Mouse (Mus musculus) hindbrain, embryonic 13.5 days (tissue): ENCODE measurements around the gene Veph1. TPM values are rescaled to one million over a fixed set of nuclear protein-coding genes. Genes with fewer than 3 reads are reported as not detected.

Experiments used
- ATAC-seq: fragments of 200-750 bp; cut with Nextera tagmentation; 2 replicates; pipeline ENCODE4 v1.8.0; 2017; ENCODE audit warnings: moderate TSS enrichment; ENCODE audit not compliant: low FRiP score
- H3K27ac ChIP-seq: fragments of 300-500 bp; sonication (generic); 2 replicates; pipeline ENCODE4 v1.5.1; 2015; ENCODE audit warnings: inconsistent platforms, mild to moderate bottlenecking, moderate library complexity
- H3K27me3 ChIP-seq: fragments of 300-500 bp; sonication (generic); 2 replicates; pipeline ENCODE4 v1.6.1; 2015; ENCODE audit warnings: mild to moderate bottlenecking, inconsistent platforms
- H3K36me3 ChIP-seq: fragments of 300-500 bp; sonication (generic); 2 replicates; pipeline ENCODE4 v1.6.1; 2015; ENCODE audit warnings: mild to moderate bottlenecking, inconsistent platforms
- H3K4me1 ChIP-seq: fragments of 300-500 bp; sonication (generic); replicated peaks from 2 replicates; pipeline ENCODE4 v1.6.1; 2015; ENCODE audit warnings: inconsistent platforms
- H3K4me2 ChIP-seq: fragments of 300-500 bp; sonication (generic); 2 replicates; pipeline ENCODE4 v1.6.1; 2015; ENCODE audit warnings: inconsistent platforms, mild to moderate bottlenecking, moderate library complexity
- H3K4me3 ChIP-seq: fragments of 300-500 bp; sonication (generic); 2 replicates; pipeline ENCODE4 v1.5.1; 2015; ENCODE audit warnings: mild to moderate bottlenecking, inconsistent platforms
- H3K9ac ChIP-seq: fragments of 300-500 bp; sonication (generic); 2 replicates; pipeline ENCODE4 v1.6.1; 2015; ENCODE audit warnings: mild to moderate bottlenecking, inconsistent platforms
- H3K9me3 ChIP-seq: fragments of 300-500 bp; sonication (generic); 2 replicates; pipeline ENCODE4 v1.6.1; 2016; ENCODE audit warnings: inconsistent platforms
- WGBS: fragments of 180-500 bp; shearing (Covaris S2); methylation state at CpG from one replicate; pipeline ENCODE4 v1.1.7; 2015; 5-methylcytosine and 5-hydroxymethylcytosine counted together
- polyA plus RNA-seq: library from polyadenylated mRNA; unstranded; fragments of >200 nt; fragmentation: Nextera tagmentation; extraction: Ambion mirVana; gene quantifications from 2 replicates; pipeline ENCODE4 v1.2.1, GENCODE M21; 2015

The Veph1 gene
- polyA plus RNA-seq, 1 experiment from 2014 or later = 4.6 TPM

DNA sequence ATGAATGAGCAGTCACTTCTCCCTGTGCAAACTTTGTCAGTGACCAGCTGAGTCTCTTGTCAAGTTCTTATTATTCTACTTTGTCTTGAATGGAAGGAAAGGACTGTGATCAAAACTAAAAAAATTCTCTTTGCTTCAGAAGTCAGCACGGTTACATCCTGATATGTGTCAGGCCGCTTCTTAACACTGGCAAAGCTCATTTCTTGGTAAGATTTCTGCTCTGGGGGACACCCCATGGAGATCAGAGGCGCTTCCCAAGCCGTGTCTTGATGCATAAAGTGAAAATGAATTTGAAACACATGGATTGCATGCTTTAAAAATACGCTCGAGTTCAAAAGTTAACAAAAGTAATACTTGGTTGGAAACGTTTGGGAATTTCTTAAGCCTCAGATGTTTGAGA lies 159.0 kb downstream of the Veph1 start:
- Histone ChIP-seq H3K4me3 (no peak overlapping the region), H3K9ac (no peak overlapping the region), H3K27me3 (no peaks in the 10 kb centered on the region), H3K36me3 (no peaks in the 10 kb centered on the region), H3K4me1 (no peaks in the 10 kb centered on the region), H3K9me3 (no peaks in the 10 kb centered on the region), H3K27ac (no peak overlapping the region), H3K4me2 (no peak overlapping the region)
- 63% methylated on average over 7 of the region's 7 CpGs for WGBS
- no peak for ATAC-seq

DNA sequence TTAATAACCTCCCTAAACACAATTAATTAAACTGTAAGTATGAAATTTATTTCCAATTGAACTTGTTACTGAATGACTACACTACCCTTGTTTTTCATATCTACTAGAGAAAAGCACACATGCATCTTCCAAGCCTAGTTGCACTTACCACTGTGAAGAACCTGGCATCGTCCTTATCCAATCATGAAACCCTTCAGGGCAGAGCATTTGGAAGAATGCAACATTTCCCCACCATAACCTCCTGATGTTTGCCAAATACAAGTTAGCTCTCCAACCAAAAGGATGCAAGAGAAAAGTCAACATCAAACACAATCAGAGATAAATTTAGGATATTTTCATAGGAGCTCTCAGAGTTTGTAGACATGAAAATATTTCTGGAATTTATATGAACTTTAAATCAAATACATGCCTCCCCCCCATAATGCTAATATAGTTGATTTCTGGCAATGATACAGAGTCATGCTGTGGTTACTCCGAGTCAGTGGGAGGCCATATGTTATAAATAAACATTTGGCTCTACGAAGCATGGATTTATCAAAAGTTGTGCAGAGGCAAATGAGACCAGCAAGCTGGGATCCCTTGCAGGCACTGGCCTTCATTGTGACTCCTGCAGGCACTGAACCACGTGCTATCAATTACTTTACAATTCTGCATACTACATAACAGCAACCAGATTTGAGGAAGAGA lies 165.2 kb downstream of the Veph1 start:
- Histone ChIP-seq H3K36me3 (no peaks in the 10 kb centered on the region), H3K4me2 (no peak overlapping the region), H3K4me1 (no peaks in the 10 kb centered on the region), H3K27ac (no peak overlapping the region), H3K27me3 (no peaks in the 10 kb centered on the region), H3K9ac (no peak overlapping the region), H3K4me3 (no peak overlapping the region), H3K9me3 (no peaks in the 10 kb centered on the region)
- ATAC-seq = no peak
- 64% methylated on average over 4 of the region's 4 CpGs for WGBS

DNA sequence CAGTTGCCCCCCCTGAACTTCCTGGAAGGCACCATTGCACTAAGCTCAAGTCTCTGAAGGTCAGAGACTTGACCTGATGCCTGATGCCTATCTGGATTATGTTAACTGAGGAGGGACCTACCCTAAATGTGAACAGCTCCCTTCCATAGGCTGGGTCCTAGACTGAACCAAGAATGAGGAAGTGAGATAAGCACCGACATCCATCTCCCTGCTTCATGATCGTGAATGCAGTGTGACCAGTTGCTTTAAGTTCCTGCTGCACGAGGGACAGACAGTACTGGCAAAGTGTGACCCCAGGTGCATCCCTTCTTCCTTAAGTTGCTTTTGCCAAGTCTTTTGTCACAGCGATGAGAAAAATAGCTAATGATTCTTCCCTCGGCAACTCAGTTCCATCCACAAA lies 166.9 kb downstream of the Veph1 start:
- no peaks in the 10 kb centered on the region for H3K9me3 ChIP-seq
- no peak overlapping the region for H3K4me2 ChIP-seq
- no peak overlapping the region for H3K9ac ChIP-seq
- no peaks in the 10 kb centered on the region for H3K36me3 ChIP-seq
- H3K4me1 ChIP-seq = no peaks in the 10 kb centered on the region
- no peak overlapping the region for H3K4me3 ChIP-seq
- ATAC-seq = no peak
- H3K27me3 ChIP-seq = no peaks in the 10 kb centered on the region
- no peak overlapping the region for H3K27ac ChIP-seq
- 88% methylated on average over 5 of the region's 5 CpGs for WGBS

DNA sequence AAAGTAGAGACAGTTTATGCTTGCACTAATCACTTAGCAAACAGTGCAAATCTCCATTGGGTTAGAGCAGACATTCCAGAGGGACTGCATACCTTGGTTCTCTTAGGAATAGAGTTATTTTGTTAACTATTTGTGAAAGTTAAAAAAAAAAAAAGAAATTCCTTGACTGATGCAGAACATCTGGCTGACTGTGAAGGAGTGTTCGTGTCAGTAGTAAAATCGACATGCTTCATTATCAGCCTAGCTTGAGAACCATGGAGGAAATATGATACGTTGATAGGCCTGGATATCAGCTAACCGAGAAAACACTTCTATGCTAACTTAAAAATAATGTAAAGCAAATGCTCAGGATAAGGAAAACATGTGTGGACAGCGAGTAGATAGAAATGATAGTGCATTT lies 191.1 kb downstream of the Veph1 start:
- H3K36me3 ChIP-seq = no peaks in the 10 kb centered on the region
- 81% methylated on average over 5 of the region's 5 CpGs for WGBS
- no peaks in the 10 kb centered on the region for H3K27me3 ChIP-seq
- H3K27ac ChIP-seq = no peak overlapping the region
- no peak overlapping the region for H3K9ac ChIP-seq
- H3K4me3 ChIP-seq = no peak overlapping the region
- H3K4me2 ChIP-seq = no peak overlapping the region
- peaks cover 13% of the 10 kb centered on the region for H3K4me1 ChIP-seq
- H3K9me3 ChIP-seq = no peaks in the 10 kb centered on the region
- no peak for ATAC-seq

DNA sequence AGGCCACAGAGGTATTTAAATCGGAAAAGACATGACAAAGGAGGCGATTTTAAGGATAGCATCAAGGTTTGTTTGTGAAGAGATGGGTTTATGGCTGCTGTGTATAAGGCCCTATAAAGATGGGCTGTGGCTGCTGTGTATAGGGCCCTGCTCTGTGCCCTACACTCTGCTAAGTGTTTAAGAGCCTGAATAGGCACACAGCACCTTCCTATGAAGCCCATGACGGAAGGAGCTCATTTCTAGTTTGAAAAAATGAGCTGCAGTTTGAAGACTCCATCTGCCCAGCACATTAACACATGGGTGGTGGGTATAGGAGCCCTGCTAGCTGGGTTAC lies 194.1 kb downstream of the Veph1 start:
- Histone ChIP-seq H3K27ac (peak overlapping the region; percentile 45), H3K4me1 (peaks cover 8% of the 10 kb centered on the region; the same call in 1 of the 2 replicates), H3K4me2 (no peak overlapping the region), H3K4me3 (no peak overlapping the region), H3K9me3 (no peaks in the 10 kb centered on the region), H3K9ac (no peak overlapping the region), H3K27me3 (no peaks in the 10 kb centered on the region), H3K36me3 (no peaks in the 10 kb centered on the region)
- 85% methylated on average over 3 of the region's 3 CpGs for WGBS
- peak; percentile 23; the same call in 1 of the 2 replicates for ATAC-seq

DNA sequence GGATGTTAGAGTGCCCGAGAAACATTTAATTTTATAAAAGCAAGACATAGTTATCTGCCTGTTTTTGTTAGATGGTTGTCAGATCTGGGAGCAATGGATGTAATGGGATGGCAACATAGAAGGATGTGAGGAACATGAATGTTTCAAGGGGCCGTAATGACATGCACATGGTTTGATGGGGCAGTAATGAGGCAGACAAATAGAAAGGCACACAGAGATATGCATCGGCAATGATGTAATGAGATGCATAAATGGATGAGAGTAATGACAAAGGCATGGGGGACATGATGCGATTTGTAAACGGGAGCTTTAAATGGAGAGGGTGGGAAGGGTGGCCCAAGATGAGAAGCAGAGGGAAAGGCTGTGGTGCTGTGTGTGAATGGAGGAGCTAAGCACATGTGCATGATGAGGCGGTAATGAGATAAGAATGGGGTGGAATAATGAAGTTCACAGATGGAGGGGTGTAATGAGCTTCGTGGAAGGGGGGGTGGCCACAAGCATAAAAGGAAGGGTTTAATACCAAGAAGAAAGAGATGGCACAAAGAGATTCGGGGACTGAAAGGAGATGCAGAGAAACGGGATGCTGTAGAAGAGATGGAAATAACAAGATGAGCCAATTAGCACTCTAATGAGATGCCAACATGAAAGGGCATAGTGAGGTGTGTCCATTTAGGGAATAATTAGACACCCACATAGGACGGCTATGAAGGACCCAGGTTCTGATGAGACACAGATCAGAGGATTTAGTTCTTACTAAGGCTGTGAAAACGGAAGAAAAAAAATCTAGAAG lies 194.6 kb downstream of the Veph1 start:
- no peaks in the 10 kb centered on the region for H3K9me3 ChIP-seq
- no peak overlapping the region for H3K4me2 ChIP-seq
- 55% methylated on average over 11 of the region's 11 CpGs for WGBS
- ATAC-seq = peak; percentile 91
- H3K27ac ChIP-seq = peak overlapping the region; percentile 45
- H3K4me3 ChIP-seq = no peak overlapping the region
- no peaks in the 10 kb centered on the region for H3K27me3 ChIP-seq
- no peaks in the 10 kb centered on the region for H3K36me3 ChIP-seq
- peaks cover 8% of the 10 kb centered on the region; the same call in 1 of the 2 replicates for H3K4me1 ChIP-seq
- no peak overlapping the region for H3K9ac ChIP-seq

DNA sequence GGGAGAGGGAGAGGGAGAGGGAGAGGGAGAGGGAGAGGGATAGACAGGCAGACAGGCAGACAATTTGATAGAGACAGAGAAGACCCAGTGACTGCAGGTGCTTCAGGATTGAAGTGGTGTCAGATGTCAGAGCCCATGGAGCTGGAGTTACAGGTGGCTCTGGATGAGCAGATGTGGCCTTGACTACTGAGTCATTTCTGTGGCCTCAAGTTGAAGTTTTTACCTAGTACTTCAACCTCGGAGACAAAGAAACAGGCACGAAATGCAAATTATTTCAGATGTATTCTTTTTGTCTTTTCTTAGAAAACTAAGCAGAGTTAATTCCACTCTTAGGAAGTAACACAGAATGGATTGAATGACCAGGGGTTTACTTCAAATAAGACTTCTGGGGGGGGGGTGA lies 195.6 kb downstream of the Veph1 start:
- Histone ChIP-seq H3K27ac (no peak overlapping the region), H3K4me1 (peaks cover 8% of the 10 kb centered on the region; the same call in 1 of the 2 replicates), H3K27me3 (no peaks in the 10 kb centered on the region), H3K9me3 (no peaks in the 10 kb centered on the region), H3K4me3 (no peak overlapping the region), H3K4me2 (no peak overlapping the region), H3K9ac (no peak overlapping the region), H3K36me3 (no peaks in the 10 kb centered on the region)
- WGBS = 76% methylated on average over 2 of the region's 2 CpGs
- no peak for ATAC-seq

DNA sequence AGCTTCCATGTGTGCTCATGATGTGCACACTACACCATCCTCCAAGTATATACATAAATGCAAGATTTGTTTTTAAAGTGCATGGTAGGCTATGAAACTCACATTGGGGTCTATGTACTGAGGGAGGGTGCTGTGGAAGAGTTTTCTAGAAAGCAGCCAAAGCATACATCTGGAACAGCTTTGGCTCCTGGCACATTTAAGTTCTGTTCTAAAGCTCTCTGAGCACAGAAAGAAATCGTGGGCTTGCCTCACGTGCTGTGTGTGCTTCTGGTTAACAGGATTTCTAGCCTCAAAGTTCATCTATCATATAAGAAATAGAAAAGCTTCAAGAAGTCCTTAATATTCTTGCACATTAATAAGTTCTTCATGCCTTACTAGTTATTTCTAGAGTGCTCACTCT lies 204.9 kb downstream of the Veph1 start:
- no peak overlapping the region for H3K4me3 ChIP-seq
- H3K36me3 ChIP-seq = no peaks in the 10 kb centered on the region
- no peaks in the 10 kb centered on the region for H3K27me3 ChIP-seq
- H3K27ac ChIP-seq = no peak overlapping the region
- no peak overlapping the region for H3K9ac ChIP-seq
- no peak for ATAC-seq
- 76% methylated on average over 2 of the region's 2 CpGs for WGBS
- no peaks in the 10 kb centered on the region for H3K4me1 ChIP-seq
- H3K4me2 ChIP-seq = no peak overlapping the region
- H3K9me3 ChIP-seq = 0 out of 2 replicates have a peak, but pooled peaks cover 2% of the 10 kb centered on the region

DNA sequence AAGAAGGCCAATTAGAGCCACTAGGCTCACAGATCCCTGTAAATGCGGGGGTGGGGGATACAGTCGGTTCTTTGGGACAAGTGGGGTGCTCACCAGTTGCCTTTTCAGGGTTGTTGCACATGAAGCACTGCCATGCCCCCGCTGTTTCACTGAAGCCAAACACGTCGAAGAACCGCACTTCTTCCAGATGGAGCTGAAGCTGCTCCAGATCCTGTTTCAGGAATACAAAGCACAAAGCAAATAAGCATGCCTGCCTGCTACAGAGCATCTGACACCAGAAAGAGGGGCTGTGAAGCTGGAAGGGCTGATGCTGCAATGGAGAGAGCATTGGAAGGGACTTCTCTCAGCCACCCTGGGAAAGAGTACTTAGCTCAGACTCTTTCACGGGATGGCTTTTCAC lies 209.0 kb downstream of the Veph1 start:
- Histone ChIP-seq H3K4me3 (no peak overlapping the region), H3K27me3 (no peaks in the 10 kb centered on the region), H3K36me3 (no peaks in the 10 kb centered on the region), H3K4me2 (no peak overlapping the region), H3K27ac (no peak overlapping the region), H3K9ac (no peak overlapping the region), H3K4me1 (no peaks in the 10 kb centered on the region), H3K9me3 (0 out of 2 replicates have a peak, but pooled peaks cover 7% of the 10 kb centered on the region)
- ATAC-seq = no peak
- 79% methylated on average over 7 of the region's 7 CpGs for whole genome bisulfite sequencing

DNA sequence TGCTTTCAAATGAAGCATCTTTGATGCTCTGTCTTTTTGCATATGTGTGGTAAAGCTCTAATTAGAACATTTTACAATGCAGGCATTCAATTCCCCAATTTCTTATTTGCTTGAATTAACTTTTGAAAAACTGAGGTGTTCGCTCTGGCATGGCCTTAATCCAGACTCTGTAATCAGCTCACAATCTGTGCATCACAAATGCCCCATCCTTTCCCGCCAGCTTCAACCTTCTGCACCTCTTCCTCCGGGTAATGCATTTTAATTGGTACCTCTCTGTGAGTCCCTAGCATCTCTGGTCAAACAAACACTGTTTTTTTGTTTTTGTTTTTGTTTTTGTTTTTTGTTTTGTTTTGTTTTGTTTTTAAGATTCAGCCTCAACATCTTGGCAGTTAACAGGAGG lies 212.8 kb downstream of the Veph1 start:
- WGBS = 93% methylated on average over 3 of the region's 3 CpGs

DNA sequence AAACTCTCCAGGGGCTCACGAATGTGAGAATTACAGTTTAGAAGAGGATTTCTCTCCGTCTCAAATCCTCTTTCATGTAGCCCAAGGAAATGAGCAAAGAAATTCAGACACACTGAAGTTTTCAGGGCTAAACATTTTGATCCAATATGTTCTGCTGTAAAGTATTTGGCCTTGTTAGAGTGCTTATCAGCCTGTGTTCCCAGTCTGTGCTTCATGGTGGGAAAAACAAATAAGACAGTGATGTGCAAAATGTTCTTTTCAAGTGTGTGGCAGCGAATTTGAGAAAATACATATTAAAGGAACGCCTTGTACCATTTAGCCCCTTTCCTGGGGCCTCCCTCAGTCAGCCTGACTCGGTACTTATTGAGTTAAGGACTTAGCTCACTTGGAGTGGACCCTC lies 213.2 kb downstream of the Veph1 start:
- no peaks in the 10 kb centered on the region for H3K27me3 ChIP-seq
- no peak overlapping the region for H3K4me2 ChIP-seq
- H3K4me1 ChIP-seq = no peaks in the 10 kb centered on the region
- H3K36me3 ChIP-seq = no peaks in the 10 kb centered on the region
- no peak overlapping the region for H3K9ac ChIP-seq
- H3K4me3 ChIP-seq = no peak overlapping the region
- 0 out of 2 replicates have a peak, but pooled peaks cover 7% of the 10 kb centered on the region for H3K9me3 ChIP-seq
- no peak for ATAC-seq
- no peak overlapping the region for H3K27ac ChIP-seq
- 75% methylated on average over 5 of the region's 5 CpGs for WGBS

More for the DNA sequence above, 212.8 kb downstream of the Veph1 start:
- Histone ChIP-seq H3K4me2 (no peak overlapping the region), H3K9me3 (0 out of 2 replicates have a peak, but pooled peaks cover 7% of the 10 kb centered on the region), H3K27me3 (no peaks in the 10 kb centered on the region), H3K36me3 (no peaks in the 10 kb centered on the region), H3K9ac (no peak overlapping the region), H3K4me3 (no peak overlapping the region), H3K27ac (no peak overlapping the region), H3K4me1 (no peaks in the 10 kb centered on the region)
- ATAC-seq = no peak

DNA sequence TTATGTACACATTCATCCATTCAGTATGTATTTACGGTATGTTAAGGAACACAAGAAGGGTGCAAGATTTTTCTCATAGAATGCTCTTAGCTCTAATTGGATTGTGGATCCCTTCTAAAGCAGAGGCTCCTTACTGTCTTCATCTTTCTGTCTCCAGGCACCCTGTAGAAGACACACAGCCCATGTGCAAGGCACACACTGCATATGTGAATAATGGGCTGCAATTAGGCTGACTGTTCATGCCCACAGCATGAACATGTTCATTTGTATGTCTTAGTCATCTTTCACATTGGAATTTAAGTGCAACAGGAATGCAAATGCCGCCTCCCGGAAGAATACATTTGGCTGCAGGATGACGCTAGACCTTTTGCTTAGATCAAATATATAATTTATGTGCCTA lies 213.7 kb downstream of the Veph1 start:
- 89% methylated on average over 4 of the region's 4 CpGs for WGBS
- Histone ChIP-seq H3K9me3 (0 out of 2 replicates have a peak, but pooled peaks cover 7% of the 10 kb centered on the region), H3K27me3 (no peaks in the 10 kb centered on the region), H3K4me3 (no peak overlapping the region), H3K4me1 (no peaks in the 10 kb centered on the region), H3K4me2 (no peak overlapping the region), H3K9ac (no peak overlapping the region), H3K27ac (no peak overlapping the region), H3K36me3 (no peaks in the 10 kb centered on the region)
- ATAC-seq = 0 out of 2 replicates have a peak, but pooled peaks have one; percentile 61

DNA sequence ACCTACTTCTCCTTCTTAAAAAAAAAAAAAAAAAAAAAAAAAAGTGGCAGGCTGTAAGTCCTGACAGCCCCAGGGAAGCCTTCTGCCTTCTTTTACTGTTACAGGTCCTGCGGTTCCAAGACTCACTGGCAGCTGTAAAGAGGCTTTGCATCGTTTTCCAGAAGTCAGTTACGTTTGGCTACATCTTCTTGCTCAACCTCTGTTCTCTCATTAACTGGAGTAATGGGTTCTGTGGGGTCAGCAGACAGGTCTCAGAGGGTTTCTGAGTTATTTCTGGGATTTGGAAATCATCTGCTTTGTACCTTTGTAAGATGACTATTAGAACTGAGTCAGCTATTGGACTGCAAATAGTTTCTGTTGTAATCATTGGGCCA lies 215.3 kb downstream of the Veph1 start:
- ATAC-seq = no peak
- Histone ChIP-seq H3K4me1 (no peaks in the 10 kb centered on the region), H3K9ac (no peak overlapping the region), H3K36me3 (no peaks in the 10 kb centered on the region), H3K9me3 (0 out of 2 replicates have a peak, but pooled peaks cover under 1% of the 10 kb centered on the region), H3K4me2 (no peak overlapping the region), H3K4me3 (no peak overlapping the region), H3K27me3 (no peaks in the 10 kb centered on the region), H3K27ac (no peak overlapping the region)
- whole genome bisulfite sequencing = 68% methylated on average over 3 of the region's 3 CpGs
